Mouse (Mus musculus) G1E (cell line): Measurements from ENCODE around the gene Ascc1.

ENCODE experiments used
- CTCF ChIP-seq: IDR thresholded peaks from 2 replicates; pipeline ENCODE4 v1.5.1; 2012; ENCODE audit warnings: low read depth, low read length, inconsistent platforms, mixed read lengths
- GATA1 ChIP-seq: IDR thresholded peaks from 2 replicates; pipeline ENCODE4 v1.6.1; 2012; ENCODE audit warnings: borderline replicate concordance, low read length, inconsistent platforms, mixed read lengths
- GATA2 ChIP-seq: IDR thresholded peaks from 2 replicates; pipeline ENCODE4 v1.6.1; 2012; ENCODE audit warnings: low read depth, low read length, inconsistent platforms, borderline replicate concordance
- POLR2AphosphoS5 ChIP-seq: IDR thresholded peaks from 2 replicates; pipeline ENCODE4 v1.6.1; 2012; ENCODE audit warnings: low read depth, low read length, inconsistent platforms; ENCODE audit not compliant: insufficient replicate concordance
- TAL1 ChIP-seq: conservative IDR thresholded peaks from 2 replicates; pipeline ENCODE4 v1.6.1; 2012; ENCODE audit warnings: low read depth, low read length, inconsistent platforms, mixed read lengths

- TF ChIP-seq TAL1 (no peak), CTCF (no peak), GATA1 (no peak), POLR2AphosphoS5 (no peak), GATA2 (no peak)
These were observed 30.8 kb upstream of the Ascc1 start for GRCm38 (mm10) chr10:59971813-59972212.
